Mouse (Mus musculus) embryonic fibroblast, embryonic 13.5 days (primary cell): ENCODE measurements at regions not wholly inside any gene's neighbourhood (a gene's known extent, or its start where the extent isn't known, plus 50 kb on each side); places are given as distances from the start of the nearest gene placed in this dataset.

Source experiments
- CTCF ChIP-seq: IDR thresholded peaks from 2 replicates; pipeline ENCODE4 v1.5.1; 2011; ENCODE audit warnings: mild to moderate bottlenecking, control low read depth, low read length, moderate library complexity, borderline replicate concordance; ENCODE audit not compliant: insufficient read depth
- POLR2A ChIP-seq: IDR thresholded peaks from 2 replicates; pipeline ENCODE4 v1.6.1; 2011; ENCODE audit warnings: low read depth, mild to moderate bottlenecking, control low read depth, low read length, moderate library complexity

- no peak for TF ChIP-seq CTCF
- no peak for TF ChIP-seq POLR2A
Observed at GRCm38 (mm10) chr4:45719564-45719963, 79.3 kb upstream of the Aldh1b1 start.
